Mouse (Mus musculus): ENCODE measurements at regions not wholly inside any gene's neighbourhood (a gene's known extent, or its start where the extent isn't known, plus 50 kb on each side); places are given as distances from the start of the nearest gene placed in this dataset.
"Not testable (repeated sequence)": the region's sequence is repeated elsewhere in the genome, so short reads cannot be mapped to it uniquely, and the experiment has no call there.

GRCm38 (mm10) chr5:78075203-78075602 lies 667.4 kb upstream of the Igfbp7 start:
- ATAC-seq (replicated peaks; ENCODE audit: low FRiP score, poor library complexity, severe bottlenecking): no peak

DNA sequence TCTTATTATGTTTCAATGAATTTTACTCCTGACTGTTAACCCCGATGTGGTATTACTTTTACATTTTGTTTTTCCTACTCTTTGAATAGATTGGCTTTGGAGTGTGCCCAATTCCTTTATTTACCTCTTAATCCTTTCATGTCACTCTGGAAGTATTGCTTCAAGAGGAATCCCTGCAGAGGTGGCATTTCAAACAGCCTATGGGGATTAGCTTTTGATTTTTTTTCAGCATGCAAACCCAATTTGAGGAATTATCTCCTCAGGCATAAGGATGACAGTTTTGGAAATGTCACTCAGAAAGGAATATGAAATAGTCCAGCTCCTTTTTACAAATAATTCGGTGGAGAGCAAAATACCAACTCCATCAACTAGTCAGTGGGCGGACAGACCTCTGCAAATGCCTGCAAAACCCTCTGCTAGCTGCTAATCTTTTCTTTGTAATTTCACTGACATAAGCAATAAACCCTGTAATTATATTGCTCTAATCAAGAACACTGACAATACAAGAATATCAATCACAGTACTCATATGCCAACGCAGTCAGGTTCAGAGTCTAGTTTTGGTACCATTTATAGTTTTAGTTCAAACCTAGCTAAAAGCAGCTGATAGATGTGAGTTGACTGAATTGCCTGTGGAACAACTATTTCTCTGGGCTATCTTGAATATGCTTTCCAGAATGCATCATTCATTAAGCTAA lies 624.9 kb upstream of the Igfbp7 start:
- ATAC-seq (replicated peaks; ENCODE audit: low FRiP score, poor library complexity, severe bottlenecking): no peak

GRCm38 (mm10) chr5:78017523-78017922 lies 609.7 kb upstream of the Igfbp7 start:
- no peak for ATAC-seq (replicated peaks; ENCODE audit: low FRiP score, poor library complexity, severe bottlenecking)

GRCm38 (mm10) chr5:77986449-77987047 lies 578.7 kb upstream of the Igfbp7 start:
- no peak for ATAC-seq (replicated peaks; ENCODE audit: low FRiP score, poor library complexity, severe bottlenecking)

- no peak for ATAC-seq (replicated peaks; ENCODE audit: low FRiP score, poor library complexity, severe bottlenecking)
Observed at GRCm38 (mm10) chr5:77985269-77985668, 577.4 kb upstream of the Igfbp7 start.

- not testable (repeated sequence) for ATAC-seq (replicated peaks; ENCODE audit: low FRiP score, poor library complexity, severe bottlenecking)
Observed at GRCm38 (mm10) chr5:77940021-77940420, 532.2 kb upstream of the Igfbp7 start.

- no peak for ATAC-seq (replicated peaks; ENCODE audit: low FRiP score, poor library complexity, severe bottlenecking)
Observed at GRCm38 (mm10) chr5:77931874-77932273, 524.0 kb upstream of the Igfbp7 start.

DNA sequence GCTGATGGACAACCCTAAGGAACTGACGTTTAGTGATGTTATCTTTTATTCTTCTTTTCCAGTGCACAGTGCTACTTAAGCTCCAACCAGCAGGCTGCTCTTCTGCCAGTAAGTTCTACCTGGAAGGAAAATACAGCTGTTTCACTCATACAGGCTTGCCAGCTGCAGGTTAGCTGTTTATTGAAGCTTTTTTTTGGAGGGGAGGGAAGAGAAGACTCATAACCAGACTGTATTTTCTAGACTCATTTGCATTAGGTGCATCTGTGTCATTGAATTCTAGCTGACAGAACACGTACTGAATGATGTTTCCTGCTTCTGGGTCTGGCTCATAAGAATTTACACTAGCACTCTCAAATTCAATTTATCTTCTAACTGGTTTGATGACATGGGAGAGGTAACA lies 513.3 kb upstream of the Igfbp7 start:
- ATAC-seq (replicated peaks; ENCODE audit: low FRiP score, poor library complexity, severe bottlenecking): no peak

- ATAC-seq (replicated peaks; ENCODE audit: low FRiP score, poor library complexity, severe bottlenecking): no peak
Observed at GRCm38 (mm10) chr5:77917086-77917676, 509.3 kb upstream of the Igfbp7 start.

DNA sequence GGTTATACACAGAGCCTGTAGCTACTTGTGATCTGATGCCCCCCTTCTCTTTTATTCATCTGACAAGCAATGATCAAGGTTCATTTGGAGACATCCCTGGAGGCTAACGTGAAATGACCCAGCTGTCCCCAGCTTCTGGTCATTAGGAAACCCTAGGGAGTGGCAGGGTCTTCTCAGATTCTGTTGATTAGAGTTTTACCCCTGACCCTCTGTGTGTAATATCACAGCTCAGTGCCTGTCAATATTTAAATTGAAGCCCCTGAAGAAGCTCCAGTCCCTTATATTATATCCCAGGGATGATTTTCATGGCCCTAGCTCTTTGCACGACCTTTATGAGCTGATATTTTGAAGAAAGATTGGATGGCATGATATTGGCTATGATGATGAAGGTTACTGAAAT lies 508.5 kb upstream of the Igfbp7 start:
- ATAC-seq (replicated peaks; ENCODE audit: low FRiP score, poor library complexity, severe bottlenecking): no peak

DNA sequence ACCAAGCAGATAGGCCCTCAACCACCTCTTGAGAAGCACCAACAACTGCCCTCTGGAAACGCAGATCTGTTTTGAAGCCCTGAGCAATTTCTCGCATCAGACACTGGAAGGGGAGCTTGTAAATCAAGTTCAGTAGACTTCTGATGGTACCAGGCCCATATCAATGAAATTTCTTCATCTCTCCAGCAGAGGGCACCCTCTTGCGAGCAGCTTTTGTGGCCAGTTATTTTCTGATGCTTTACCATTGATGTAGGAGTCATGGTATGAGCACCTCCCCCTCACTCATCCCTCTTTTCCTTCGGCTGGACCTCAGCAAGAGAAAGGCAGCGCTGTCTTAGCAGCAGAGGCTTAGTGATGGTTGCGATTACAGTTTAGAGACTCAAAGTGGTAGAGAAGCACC lies 501.4 kb upstream of the Igfbp7 start:
- no peak for ATAC-seq (replicated peaks; ENCODE audit: low FRiP score, poor library complexity, severe bottlenecking)

- not testable (repeated sequence) for ATAC-seq (replicated peaks; ENCODE audit: low FRiP score, poor library complexity, severe bottlenecking)
Observed at GRCm38 (mm10) chr5:77892024-77892423, 484.2 kb upstream of the Igfbp7 start.

DNA sequence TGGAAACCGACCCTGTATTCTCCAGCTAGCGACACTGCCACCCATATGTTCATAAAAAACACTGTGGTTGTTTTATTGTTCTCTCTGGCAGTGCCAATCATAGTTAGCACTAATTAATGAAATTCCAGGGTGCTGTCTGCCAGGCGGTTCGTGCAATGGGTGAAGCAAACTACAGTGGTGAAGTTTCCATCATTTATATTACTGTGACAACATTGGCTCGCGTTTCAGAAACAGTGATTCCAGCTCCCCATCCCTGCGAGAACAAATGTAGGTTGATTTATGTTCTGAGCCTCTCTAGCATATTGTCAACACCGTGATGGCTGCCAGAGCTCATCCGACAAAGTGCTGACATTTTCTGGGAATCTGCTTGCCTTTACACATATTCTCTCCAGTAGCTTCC lies 480.7 kb upstream of the Igfbp7 start:
- no peak for ATAC-seq (replicated peaks; ENCODE audit: low FRiP score, poor library complexity, severe bottlenecking)

- no peak for ATAC-seq (replicated peaks; ENCODE audit: low FRiP score, poor library complexity, severe bottlenecking)
Observed at GRCm38 (mm10) chr5:77871403-77871802, 463.6 kb upstream of the Igfbp7 start.

GRCm38 (mm10) chr5:77865342-77865741 lies 457.5 kb upstream of the Igfbp7 start:
- no peak for ATAC-seq (replicated peaks; ENCODE audit: low FRiP score, poor library complexity, severe bottlenecking)

DNA sequence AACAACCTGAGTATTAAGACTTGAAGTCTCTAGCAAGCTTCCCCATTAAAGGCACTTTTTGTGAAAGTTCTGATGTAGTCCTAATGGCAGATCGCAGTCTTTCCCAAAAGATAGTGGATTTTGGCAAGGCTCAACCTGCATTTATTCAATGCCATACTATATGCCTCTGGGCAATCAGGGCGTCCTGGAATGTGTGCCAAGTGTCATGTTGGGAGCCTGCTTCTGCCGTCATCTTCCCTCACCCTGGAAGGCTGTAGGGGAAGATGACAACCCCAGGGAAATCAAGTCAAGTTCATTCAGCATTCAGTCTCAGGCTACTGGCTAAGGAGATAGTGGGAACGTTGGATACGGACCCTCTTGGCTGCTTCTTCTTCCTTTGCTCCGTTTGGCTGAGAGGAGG lies 447.4 kb upstream of the Igfbp7 start:
- ATAC-seq (replicated peaks; ENCODE audit: low FRiP score, poor library complexity, severe bottlenecking): no peak

- no peak for ATAC-seq (replicated peaks; ENCODE audit: low FRiP score, poor library complexity, severe bottlenecking)
Observed at GRCm38 (mm10) chr5:77853999-77854784, 446.4 kb upstream of the Igfbp7 start.

GRCm38 (mm10) chr5:77851645-77852044 lies 443.8 kb upstream of the Igfbp7 start:
- no peak for ATAC-seq (replicated peaks; ENCODE audit: low FRiP score, poor library complexity, severe bottlenecking)

DNA sequence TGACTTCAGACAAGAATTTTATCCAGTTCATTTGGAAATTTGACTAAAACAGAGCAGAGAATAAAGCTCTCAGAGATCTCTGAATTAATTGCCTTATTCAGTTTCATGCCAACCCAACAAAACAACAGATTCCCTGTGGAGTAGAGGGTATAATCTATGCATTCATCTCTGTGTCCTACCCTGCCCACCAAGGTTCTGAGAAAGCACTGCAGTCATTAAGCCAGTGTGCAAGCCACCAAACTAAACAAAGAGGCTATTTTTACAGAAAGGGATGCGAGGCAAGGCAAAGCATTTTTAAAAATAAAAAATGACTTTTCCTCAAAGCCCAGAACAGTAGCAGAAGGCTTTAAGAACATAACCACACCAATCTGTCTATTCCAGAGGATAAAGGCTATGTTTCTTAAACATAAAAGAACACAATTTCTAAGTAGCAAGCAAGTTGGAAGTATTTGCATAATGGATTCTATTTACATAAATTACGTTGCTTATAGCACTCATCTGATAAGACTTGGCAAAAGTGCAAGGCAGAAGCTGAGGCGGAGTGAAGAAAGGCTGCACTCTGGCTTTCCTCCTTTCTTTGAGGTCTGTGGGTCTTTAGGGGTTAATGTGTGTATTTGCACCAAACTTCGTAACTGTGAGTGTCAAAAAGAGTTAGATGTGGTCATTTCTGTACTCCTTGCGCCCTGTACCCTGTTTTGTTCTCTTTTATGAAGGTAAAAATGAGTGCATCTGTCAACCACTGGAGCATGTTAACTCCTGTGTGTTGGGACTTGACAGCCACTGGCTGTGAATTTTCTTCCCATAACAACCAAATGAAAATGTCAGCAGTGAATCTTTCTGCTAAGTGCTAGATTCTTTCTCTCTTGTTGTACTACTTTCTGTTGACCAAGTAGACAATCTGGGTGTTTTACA lies 430.6 kb upstream of the Igfbp7 start:
- ATAC-seq (replicated peaks; ENCODE audit: low FRiP score, poor library complexity, severe bottlenecking): no peak

- ATAC-seq (replicated peaks; ENCODE audit: low FRiP score, poor library complexity, severe bottlenecking): no peak
Observed at GRCm38 (mm10) chr5:77827971-77828370, 420.1 kb upstream of the Igfbp7 start.

Data from erythroblast, adult 5-6 weeks (primary cell).